Mouse (Mus musculus): ENCODE measurements around the gene Uhrf2. TPM values are rescaled to one million over a fixed set of nuclear protein-coding genes. Genes with fewer than 3 reads are reported as not detected.
A peak's percentile ranks its signal among the peaks of the same experiment; 100 is the strongest.
"Not testable (repeated sequence)": the region's sequence is repeated elsewhere in the genome, so short reads cannot be mapped to it uniquely, and the experiment has no call there.

Uhrf2 gene
- total RNA-seq (2021): 10 to 100 TPM; 46.5 to 55.3 TPM
- long read RNA-seq, experiment 1, transcript Uhrf2-201 (16 exons, 3,536 nt): major isoform, 22 of 40 reads
- long read RNA-seq, experiment 1, partial matches to known transcripts: 4 of 40 reads
- long read RNA-seq, experiment 1, other reads (novel, unspliced or antisense): 13 of 40 reads
- long read RNA-seq, experiment 2, transcript Uhrf2-201 (16 exons, 3,536 nt): major isoform, 35 of 48 reads
- long read RNA-seq, experiment 2, partial matches to known transcripts: 4 of 48 reads
- long read RNA-seq, experiment 2, other reads (novel, unspliced or antisense): 7 of 48 reads

GRCm38 (mm10) chr19:30029894-30030635 is at the start of gene Uhrf2:
Gene Uhrf2, plus strand, starts transcription at chr19:30030513.
- intact Hi-C loops (cut with DNase I): loop anchor here (5.0 to 10.0 kb wide), 2 partner anchors 87 to 225 kb away; partner anchors contain the start of gene 9930021J03Rik
- DNase-seq (ENCODE audit: low spot score in 2 of 2): peak; percentile 95 to 96

GRCm38 (mm10) chr19:29984208-29985005 is 45.9 kb upstream of the Uhrf2 start:
- no peak for DNase-seq (ENCODE audit: low spot score in 2 of 2)

GRCm38 (mm10) chr19:29986464-29987091 is 43.7 kb upstream of the Uhrf2 start:
- DNase-seq (ENCODE audit: low spot score in 2 of 2): no peak
- intact Hi-C loops (cut with DNase I): no loop called here

More at GRCm38 (mm10) chr19:29984208-29985005, 45.9 kb upstream of the Uhrf2 start:
- intact Hi-C loops (cut with DNase I): no loop called here

GRCm38 (mm10) chr19:30000406-30001365 is 29.6 kb upstream of the Uhrf2 start:
- DNase-seq (ENCODE audit: low spot score in 2 of 2): no peak
- intact Hi-C loops (cut with DNase I): no loop called here

GRCm38 (mm10) chr19:30001550-30001949 is 28.8 kb upstream of the Uhrf2 start:
- intact Hi-C loops (cut with DNase I): no loop called here
- no peak for DNase-seq (ENCODE audit: low spot score in 2 of 2)

GRCm38 (mm10) chr19:30003621-30004020 is 26.7 kb upstream of the Uhrf2 start, which contains the start of gene Trpd52l3:
Gene Trpd52l3, plus strand, starts transcription at chr19:30003790.
- intact Hi-C loops (cut with DNase I): no loop called here
- DNase-seq (ENCODE audit: low spot score in 2 of 2): no peak

- no peak for DNase-seq (ENCODE audit: low spot score in 2 of 2)
- intact Hi-C loops (cut with DNase I): no loop called here
Measured at GRCm38 (mm10) chr19:30006371-30006770, 23.9 kb upstream of the Uhrf2 start.

- intact Hi-C loops (cut with DNase I): no loop called here
- DNase-seq (ENCODE audit: low spot score in 2 of 2): no peak
Measured at GRCm38 (mm10) chr19:30010520-30011296, 19.6 kb upstream of the Uhrf2 start.

- intact Hi-C loops (cut with DNase I): no loop called here
- DNase-seq (ENCODE audit: low spot score in 2 of 2): no peak
Measured at GRCm38 (mm10) chr19:30014331-30014730, 16.0 kb upstream of the Uhrf2 start.

- DNase-seq (ENCODE audit: low spot score in 2 of 2): no peak
- intact Hi-C loops (cut with DNase I): no loop called here
Measured at GRCm38 (mm10) chr19:30016156-30016555, 14.2 kb upstream of the Uhrf2 start.

- intact Hi-C loops (cut with DNase I); DNase-seq (ENCODE audit: low spot score in 2 of 2): not testable (repeated sequence)
Measured at GRCm38 (mm10) chr19:30023419-30023818, 6.9 kb upstream of the Uhrf2 start.

- intact Hi-C loops (cut with DNase I): no loop called here
- no peak for DNase-seq (ENCODE audit: low spot score in 2 of 2)
Measured at GRCm38 (mm10) chr19:30029002-30029710, 1.2 kb upstream of the Uhrf2 start.

GRCm38 (mm10) chr19:30030636-30031467 is 539 bp downstream of the Uhrf2 start:
- DNase-seq (ENCODE audit: low spot score in 2 of 2): peak in 1 of 2 experiments; percentile 14

GRCm38 (mm10) chr19:30031468-30031931 is 1.2 kb downstream of the Uhrf2 start:
- no peak for DNase-seq (ENCODE audit: low spot score in 2 of 2)
- intact Hi-C loops (cut with DNase I): loop anchor here (5.0 to 10.0 kb wide), 2 partner anchors 86 to 227 kb away; partner anchors contain the start of gene 9930021J03Rik

More at GRCm38 (mm10) chr19:30030636-30031467, 539 bp downstream of the Uhrf2 start:
- intact Hi-C loops (cut with DNase I): loop anchor here (5.0 to 10.0 kb wide), 2 partner anchors 86 to 226 kb away; partner anchors contain the start of gene 9930021J03Rik

- intact Hi-C loops (cut with DNase I): loop anchor here (5.0 to 10.0 kb wide), 2 partner anchors 85 to 227 kb away; partner anchors contain the start of gene 9930021J03Rik
- DNase-seq (ENCODE audit: low spot score in 2 of 2): no peak
Measured at GRCm38 (mm10) chr19:30032206-30032605, 1.9 kb downstream of the Uhrf2 start.

Measured in left cerebral cortex, postnatal 14 days (tissue).